Mouse (Mus musculus): ENCODE measurements around the gene Sgk1.
A peak's percentile ranks its signal among the peaks of the same experiment; 100 is the strongest.

Sgk1 gene

DNA sequence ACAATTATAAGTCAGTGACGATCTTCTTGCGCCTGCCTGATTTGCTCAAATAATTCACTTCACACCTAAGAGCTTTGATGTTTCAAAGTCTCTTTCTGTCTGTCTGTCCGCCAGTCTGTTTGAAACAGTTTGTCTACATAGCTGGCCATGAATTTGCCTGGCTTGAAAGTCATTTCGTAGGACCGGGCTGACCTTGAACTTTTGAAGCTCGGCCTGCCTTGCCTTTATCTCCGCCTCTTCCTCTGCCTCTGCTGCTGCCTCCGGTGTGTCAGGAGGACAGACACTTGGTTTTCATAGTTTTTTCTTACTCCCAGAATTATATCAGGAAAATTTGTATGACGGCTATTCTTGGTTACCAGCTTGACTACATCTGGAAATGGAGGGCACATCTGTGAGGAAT lies 96.4 kb downstream of the Sgk1 start:
- no peak for DNase-seq

DNA sequence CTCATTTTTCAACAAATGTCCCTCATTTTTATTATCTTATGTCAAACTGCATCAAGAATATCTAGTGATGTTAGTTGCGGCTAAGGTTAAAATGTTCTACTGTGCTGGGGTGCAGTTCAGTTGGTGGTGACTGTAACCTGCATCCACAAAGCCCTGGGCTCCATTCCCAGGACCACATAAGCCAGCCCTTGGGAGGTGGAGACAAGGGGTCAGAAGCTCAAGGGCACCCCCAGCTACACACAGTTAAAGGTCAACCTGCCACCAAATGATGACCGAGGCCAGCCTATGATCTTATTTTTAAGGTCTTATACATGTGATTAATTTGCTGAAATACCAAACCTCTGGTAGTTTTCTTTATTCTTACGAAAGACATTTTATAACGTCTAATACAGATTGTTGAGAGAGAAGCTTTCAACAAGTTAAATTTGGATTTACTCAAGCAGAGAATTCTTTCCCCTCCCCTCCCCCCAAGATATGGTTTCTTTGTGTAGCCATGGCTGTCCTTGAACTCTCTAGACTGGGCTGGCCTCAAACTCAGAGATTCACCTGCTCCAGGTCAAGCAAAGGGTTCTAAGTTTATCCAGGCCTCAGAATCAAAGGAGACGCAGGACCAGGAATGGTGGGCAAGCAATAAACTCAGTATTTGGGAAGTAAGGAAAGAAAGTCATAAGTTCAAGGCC lies 97.4 kb downstream of the Sgk1 start:
- DNase-seq, result no peak

DNA sequence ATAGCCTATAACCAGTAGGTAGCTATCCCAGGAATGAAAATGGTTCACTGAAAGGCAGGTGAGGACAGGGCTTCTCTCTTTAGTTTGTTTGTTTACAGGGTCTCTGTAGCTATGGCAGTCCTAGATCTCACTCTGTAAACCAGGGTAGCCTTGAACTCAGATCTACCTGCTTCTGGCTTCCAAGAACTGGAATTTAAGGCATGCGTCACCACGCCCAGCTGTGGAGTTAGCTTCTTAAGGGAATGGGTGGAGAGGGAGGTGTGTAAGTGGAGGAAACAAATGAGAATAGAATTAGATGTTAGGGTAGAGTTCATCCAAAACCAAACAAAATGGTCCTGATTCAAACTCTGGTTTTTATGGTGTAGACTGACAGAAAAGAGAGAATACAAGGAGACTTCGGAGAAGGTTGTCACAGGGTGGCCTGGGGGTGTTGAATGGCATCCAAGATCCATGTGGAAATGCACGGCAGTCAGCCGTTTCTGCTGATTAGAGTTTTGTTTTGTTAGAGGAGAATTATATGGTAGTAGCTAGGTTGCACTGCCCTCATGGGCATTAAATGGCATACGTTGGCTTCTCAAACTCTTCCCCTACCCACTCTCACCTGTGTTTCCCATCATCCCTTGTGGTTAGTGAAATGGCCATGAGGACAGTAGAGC lies 98.9 kb downstream of the Sgk1 start:
- DNase-seq, result no peak

DNA sequence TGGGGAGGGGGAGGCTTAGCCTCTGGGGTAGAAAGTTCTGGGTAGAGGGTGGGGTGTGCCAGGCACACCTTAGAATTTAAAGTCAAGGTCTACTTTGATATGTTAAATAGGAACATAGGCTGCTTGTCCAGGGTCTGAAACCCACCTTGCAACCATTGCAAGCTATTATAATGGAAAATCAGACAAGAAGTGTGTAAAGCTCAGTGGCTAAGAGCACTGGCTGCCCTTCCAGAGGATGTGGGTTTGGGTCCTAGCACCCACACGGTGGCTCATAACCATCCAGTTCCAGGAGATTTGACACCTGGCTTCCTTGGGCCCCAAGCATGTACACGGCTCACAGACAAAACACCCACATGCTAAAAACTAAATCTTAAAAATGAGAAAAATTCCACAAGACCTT lies 100.3 kb downstream of the Sgk1 start:
- no peak for DNase-seq

DNA sequence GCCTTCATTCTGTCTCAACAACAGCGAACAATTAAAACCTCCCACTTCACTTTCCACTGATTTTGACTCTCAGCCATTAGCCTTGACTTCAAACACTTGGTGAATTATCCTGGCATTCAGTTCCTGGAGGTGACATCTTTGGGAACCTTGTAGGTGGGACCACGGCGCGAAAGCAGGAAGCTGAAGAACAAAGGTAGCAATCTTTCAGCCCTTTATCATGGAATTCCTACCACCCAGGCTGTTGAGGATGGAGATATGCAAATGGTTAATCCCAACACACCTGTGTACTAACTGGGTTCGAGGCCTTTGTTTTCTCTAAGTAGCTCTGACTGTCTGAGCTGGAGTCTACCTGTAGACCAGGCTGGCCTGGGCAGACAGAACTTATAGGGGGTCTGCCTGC lies 106.5 kb downstream of the Sgk1 start:
- DNase-seq, result no peak

DNA sequence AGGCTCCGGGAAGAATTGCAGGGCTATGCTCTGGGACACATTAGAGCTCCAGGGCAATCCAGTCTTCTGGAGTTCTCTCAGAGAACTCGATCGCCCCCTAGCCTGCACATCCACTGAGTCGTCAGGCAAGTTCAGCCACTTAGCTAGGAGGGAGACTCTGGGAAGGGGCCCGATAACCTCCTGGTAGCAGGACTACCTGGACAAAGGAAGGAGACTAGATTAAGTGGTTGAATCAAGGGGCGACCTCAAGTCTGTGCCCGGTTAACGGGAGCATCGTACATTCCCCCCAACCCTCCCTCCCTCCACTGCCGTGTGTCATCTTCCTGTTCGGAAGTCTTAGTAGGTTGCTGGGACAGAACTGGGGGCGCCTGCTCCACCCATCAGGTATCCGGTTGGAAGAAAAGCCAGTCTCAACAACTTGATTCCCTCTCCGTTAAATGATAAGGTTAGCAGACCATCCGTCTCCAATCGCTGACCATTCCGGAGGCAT lies 109.4 kb downstream of the Sgk1 start:
- peak; percentile 82 for DNase-seq

DNA sequence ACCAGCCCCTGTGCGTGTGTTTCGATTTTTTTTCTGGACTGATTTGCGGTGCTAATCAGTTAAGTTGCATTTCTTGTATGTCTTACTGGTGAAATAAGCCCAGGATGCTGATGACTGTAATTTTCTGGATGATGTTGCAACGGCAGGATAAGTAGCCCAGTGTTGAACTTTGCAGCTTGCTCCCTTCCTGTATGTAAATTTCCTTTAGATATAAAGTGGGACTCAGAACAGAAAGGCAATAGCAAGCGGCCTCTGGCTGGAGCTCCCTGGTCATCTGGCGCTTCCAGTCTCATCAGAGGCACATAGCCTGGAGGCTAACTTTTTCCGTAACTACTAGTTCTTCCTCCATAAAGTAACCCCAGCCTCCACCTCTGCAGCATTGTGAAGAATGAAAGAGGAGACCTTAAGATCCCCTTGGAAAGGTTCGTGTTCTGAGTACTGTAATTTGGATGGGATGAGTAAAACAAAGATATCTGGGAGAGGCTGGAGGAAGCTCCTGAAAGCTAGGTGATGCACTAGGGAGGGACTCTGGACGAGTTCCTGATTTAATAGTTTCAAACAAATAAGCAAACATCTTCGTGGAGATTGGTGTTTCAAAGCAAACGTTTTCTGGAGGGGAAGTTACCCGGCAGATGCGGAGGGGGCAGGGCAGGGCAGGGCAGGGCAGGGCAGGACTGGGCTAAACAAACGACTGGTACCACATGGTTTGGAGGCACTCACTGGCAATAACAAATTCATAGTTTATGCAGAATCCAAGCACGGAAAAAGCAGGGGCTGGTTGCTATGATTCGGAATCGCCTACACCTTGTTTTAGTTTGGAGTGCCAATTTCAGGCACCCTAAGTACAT lies 110.2 kb downstream of the Sgk1 start:
- DNase-seq, result peak; percentile 38

DNA sequence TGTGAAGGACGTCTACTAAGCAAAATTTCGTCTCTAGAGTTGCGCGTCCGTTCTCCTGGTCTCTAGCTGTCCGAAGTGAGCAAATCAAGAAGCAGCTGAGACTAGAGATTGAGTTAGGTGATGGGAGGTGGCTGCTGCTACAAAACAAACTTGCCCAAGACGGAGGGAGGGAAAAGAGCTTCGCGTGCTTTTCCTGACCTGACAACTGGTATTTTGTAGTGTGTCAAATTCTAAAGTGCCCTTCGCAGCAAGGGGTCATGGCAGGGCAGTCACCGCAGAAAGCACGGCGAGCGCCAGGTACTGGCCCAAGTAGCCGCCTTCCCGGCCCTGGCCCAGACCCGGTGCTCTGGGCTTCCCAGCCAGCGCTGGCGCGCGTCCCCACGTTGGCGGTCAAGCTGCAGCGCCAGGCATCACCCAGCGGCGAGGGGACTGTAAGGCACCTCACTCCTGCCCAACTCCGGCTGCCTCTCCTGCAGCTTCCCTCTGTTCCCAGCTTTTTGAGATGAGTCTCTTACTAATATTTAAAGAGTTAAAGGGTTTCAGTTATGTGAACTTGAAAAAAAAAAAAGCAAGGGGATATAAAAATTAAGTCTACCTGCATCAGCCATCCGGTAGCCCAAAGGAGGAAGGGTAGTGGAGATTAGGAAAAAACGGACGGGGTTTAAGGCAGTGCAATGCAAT lies 111.0 kb downstream of the Sgk1 start:
- peak; percentile 75 for DNase-seq

DNA sequence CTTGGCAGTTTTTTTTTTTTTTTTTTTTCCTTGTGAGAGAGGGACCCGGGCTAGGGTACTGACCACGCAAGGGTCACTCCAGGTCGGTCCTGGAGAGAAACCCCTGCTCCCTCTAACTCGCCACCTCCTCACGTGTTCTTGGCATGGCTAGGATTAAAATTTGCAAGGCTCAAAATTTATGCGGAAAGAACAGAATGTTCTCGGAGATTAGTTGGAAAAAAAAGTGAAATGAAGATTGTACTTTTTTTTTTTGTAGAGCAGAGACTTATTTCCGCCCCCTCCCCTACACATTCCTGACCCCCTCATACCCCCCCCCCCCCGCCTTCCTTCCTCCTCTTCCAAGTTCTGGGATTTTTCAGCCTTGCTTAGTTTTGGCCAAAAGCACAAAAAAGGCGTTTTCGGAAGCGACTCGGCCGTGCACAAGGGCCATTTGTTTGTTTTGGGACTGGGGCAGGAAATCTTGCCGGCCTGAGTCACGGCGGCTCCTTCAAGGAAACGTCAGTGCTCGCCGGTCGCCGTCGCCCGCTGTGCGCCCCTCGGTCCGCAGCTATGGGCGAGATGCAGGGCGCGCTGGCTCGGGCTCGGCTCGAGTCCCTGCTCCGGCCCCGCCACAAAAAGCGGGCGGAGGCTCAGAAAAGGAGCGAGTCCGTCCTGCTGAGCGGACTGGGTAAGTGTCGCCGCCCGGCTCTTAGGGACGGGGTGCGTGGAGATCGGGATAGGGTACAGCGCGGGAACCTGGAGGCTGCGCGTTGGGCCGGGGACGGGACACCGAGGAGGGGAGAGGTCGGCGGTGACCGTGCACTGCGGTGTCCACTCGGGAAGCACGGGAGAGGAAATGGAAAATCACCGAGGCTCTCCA lies 111.8 kb downstream of the Sgk1 start:
- DNase-seq, result peak; percentile 71

DNA sequence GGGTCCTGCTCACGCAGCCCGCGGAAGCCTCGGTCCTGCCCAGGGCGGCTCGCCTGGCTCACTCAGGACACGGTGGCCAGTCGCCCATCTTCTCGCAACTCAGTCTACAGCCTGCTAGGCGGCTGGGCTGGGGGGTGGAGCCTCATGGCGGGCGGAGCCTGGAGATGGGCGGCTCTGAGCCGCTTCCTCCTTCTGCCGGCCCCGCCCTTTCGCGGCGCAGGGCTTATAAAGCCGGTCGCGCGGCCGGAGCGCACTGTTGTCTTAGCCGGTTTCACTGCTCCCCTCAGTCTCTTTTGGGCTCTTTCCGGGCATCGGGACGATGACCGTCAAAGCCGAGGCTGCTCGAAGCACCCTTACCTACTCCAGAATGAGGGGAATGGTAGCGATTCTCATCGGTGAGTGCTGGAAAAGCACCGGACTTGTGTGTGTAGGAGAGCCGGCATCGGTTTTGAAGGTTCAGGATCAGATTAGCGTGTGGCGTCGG lies 112.5 kb downstream of the Sgk1 start:
- peak; percentile 97 for DNase-seq

DNA sequence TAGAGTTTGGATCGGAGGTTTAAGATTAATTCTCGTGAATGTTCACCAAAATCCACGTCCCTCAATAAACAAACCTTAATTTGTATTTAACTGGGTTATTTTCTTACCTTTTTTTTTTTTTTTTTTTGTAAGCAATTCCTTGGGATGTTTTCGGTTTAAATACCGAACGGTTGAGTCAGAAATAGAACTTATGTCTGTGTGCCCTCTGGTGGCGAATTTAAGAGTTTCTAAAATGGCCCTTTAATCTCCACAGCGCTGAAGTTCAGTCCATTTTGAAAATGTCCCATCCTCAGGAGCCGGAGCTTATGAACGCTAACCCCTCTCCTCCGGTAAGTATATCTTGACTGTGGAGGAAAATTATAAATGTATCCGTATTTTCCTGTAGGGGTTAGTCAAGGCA lies 113.2 kb downstream of the Sgk1 start:
- peak; percentile 33 for DNase-seq

DNA sequence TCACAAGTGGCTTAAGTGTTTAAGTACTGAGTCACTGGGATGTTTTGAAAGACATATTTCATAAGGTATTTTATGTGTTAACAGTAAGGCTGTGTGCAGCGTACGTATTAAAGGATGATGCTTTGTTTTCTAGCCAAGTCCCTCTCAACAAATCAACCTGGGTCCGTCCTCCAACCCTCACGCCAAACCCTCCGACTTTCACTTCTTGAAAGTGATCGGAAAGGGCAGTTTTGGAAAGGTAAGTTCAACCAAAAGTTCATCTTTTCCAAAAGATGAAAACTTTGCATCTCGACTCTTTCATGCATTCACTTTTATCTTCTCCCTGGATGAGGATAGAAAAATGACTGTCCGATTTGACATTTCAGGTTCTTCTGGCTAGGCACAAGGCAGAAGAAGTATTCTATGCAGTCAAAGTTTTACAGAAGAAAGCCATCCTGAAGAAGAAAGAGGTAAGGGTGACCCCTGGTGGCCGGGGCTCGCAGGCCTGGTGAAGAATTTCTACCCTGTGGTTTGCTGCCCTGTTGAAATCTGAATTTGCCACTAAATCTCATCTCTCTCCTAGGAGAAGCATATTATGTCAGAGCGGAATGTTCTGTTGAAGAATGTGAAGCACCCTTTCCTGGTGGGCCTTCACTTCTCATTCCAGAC lies 113.8 kb downstream of the Sgk1 start:
- DNase-seq, result peak; percentile 60

DNA sequence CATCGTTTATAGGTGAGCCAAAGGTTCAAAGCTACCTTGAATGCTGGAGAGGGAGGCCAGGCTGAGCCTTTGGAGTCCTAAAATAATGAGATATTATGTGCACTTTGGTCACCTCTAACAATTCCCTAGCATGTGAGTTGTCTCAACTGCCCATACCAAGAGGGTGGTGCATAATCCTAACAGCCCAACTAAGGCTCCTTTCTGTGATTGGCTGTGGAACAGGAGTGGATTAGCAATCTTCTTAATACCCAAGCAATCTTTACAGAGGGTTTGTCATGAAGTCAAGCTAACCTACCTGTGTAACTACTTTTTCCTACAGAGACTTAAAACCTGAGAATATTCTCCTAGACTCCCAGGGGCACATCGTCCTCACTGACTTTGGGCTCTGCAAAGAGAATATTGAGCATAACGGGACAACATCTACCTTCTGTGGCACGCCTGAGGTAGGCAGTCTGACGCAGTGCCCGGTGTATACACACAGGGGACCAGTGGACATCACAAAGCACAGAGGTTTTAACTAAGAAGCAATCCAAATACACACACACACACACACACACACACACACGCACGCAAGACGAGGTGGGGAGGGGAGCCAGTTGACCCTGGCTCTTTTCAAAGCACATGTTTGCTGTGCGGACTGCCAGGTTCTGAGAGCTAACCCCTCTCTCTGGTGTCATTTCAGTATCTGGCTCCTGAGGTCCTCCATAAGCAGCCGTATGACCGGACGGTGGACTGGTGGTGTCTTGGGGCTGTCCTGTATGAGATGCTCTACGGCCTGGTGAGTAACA lies 114.9 kb downstream of the Sgk1 start:
- no peak for DNase-seq

DNA sequence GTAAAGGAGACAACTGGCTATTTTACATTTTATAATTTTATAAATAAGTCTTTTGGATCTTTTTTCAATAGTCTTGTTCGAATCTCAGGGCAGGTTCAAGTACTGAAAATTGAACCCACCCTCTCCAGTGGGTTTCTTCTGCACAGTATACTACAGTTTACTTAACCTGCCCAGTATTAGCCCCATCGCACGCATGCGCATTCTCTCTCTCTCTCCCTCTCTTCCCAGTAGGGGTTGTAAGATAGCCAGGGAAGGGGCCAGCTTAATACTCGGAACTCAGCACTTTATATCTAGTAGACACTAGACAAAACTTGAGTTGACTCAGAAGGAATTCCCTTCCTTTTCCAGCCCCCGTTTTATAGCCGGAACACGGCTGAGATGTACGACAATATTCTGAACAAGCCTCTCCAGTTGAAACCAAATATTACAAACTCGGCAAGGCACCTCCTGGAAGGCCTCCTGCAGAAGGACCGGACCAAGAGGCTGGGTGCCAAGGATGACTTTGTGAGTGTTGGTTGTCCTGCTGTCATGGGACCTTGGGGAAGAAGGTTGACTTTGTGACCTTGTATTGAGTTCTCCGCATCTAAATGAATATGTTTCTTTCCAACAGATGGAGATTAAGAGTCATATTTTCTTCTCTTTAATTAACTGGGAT lies 115.7 kb downstream of the Sgk1 start:
- no peak for DNase-seq

DNA sequence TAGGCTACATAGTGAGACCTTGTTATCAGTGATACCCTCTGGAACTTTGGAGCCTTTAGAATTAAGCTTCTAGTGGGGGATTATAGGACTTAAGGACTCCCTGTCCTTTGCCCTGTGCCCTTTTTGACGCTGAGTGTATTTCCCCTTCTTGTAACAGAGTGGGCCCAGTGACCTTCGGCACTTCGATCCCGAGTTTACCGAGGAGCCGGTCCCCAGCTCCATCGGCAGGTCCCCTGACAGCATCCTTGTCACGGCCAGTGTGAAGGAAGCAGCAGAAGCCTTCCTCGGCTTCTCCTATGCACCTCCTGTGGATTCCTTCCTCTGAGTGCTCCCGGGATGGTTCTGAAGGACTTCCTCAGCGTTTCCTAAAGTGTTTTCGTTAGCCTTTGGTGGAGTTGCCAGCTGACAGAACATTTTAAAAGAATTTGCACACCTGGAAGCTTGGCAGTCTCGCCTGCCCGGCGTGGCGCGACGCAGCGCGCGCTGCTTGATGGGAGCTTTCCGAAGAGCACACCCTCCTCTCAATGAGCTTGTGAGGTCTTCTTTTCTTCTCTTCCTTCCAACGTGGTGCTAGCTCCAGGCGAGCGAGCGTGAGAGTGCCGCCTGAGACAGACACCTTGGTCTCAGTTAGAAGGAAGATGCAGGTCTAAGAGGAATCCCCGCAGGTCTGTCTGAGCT lies 116.7 kb downstream of the Sgk1 start:
- DNase-seq, result peak; percentile 27

DNA sequence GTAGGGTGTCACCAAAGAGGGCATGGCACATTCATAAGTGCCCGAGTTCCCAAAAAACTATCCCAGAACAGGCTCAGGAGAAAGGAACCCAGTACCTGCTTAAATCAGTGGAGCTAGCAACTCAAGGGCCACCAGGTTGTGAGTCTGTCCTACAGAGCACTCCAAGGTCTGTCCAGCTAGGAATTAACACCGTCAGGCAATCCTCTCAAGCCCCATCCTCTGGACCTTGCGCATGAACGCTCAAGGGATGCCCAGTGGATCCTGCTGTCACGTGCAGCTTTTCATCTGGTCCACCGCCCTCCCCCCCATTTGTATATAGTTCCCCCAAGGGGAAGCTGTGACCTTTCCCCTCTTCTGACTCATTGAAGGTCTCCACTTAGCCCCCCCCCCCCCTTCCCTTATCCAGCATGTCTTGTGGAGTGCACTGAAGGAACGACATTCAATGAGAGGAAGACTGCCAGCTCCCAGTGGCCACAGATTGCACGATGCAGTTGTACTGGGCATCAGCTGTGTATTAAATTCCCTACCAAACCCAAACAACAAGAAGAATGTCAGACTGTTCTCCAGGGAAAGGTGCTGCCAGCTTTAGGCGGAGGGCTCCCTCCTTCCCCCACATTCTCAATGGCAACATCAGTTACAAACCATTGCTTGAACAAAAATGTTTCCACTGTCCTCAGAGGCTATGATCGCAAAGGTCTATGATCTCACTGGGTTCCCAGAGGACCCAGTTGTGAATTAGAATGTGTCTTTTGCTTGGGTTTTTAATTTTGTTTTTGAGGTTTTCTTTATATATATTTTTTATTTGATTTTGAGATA lies 118.7 kb downstream of the Sgk1 start:
- no peak for DNase-seq

DNA sequence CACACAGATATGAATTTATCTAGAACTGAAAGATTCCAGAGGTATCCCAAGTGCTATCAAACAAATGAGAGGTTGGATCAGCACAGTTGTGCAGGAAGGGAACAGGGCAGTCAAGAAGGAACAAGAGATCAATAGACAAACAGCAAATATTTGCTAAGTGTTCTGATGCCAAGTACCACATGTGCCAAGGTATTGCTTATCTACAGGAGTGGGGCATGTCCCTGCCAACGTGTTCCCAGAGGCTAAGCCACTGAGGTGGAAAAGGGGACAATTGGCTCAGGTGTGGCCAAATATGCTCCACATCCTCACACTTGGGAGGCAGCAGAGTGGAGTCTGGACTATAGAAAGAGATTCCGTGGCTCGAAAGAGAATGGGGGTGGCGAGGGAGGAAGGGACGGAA lies 119.6 kb downstream of the Sgk1 start:
- DNase-seq, result no peak

DNA sequence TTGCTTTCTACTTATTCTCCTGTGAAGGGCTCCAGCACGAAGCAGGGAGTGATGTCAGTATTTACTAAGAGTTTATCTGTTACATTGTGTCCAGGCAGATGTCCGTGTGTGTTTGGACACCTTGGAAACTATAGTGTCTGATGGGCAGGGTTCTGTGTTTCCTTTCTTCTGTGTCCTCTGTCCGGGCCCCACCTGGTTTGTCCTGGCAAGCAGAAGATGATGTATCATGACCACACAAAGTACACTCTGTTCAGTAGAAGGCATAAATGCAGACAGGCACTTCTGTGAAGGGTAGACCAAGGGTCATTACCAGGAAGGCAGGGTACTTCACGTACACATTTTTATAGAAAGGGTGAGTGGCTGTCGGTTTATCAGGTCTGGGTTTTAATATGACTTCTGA lies 122.8 kb downstream of the Sgk1 start:
- DNase-seq, result no peak

Measured in right cerebral cortex, postnatal 25 days (tissue).